Mouse (Mus musculus) myocyte (in vitro differentiated cells): ENCODE results near the gene Has1. TPM values are rescaled to one million over a fixed set of nuclear protein-coding genes. Genes with fewer than 3 reads are reported as not detected.
A peak's percentile ranks its signal among the peaks of the same experiment; 100 is the strongest.

ENCODE experiments used
- H3K27me3 ChIP-seq: one replicate; pipeline ENCODE4 v1.6.1; 2011; ENCODE audit not compliant: control insufficient read depth, insufficient read depth, insufficient read length
- H3K36me3 ChIP-seq: one replicate; pipeline ENCODE4 v1.6.1; 2011; ENCODE audit not compliant: control insufficient read depth, insufficient read depth
- H3K4me2 ChIP-seq: one replicate; pipeline ENCODE4 v1.6.1; 2011; ENCODE audit warnings: low read depth, control low read depth
- H3K4me3 ChIP-seq: one replicate; pipeline ENCODE4 v1.5.1; 2011; ENCODE audit warnings: mild to moderate bottlenecking, control low read depth, moderate library complexity
- H3K79me2 ChIP-seq: one replicate; pipeline ENCODE4 v1.6.1; 2011; ENCODE audit not compliant: control insufficient read depth, insufficient read depth
- H3ac ChIP-seq: one replicate; pipeline ENCODE4 v1.6.1; 2011; ENCODE audit not compliant: control insufficient read depth, insufficient read length
- CEBPB ChIP-seq: IDR thresholded peaks from 2 replicates; pipeline ENCODE4 v1.6.1; 2011; ENCODE audit warnings: mild to moderate bottlenecking, moderate library complexity; ENCODE audit not compliant: poor library complexity, insufficient read depth, severe bottlenecking
- E2F4 ChIP-seq: IDR thresholded peaks from one replicate; pipeline ENCODE4 v1.6.1; 2011; ENCODE audit warnings: mild to moderate bottlenecking, control low read depth, moderate library complexity; ENCODE audit not compliant: insufficient read depth
- MAX ChIP-seq: IDR thresholded peaks from one replicate; pipeline ENCODE4 v1.6.1; 2011; ENCODE audit warnings: low read depth, mild to moderate bottlenecking, control low read depth
- MYOD1 ChIP-seq, 3 experiments: IDR thresholded peaks; one replicate each; pipeline ENCODE4 v1.6.1; 2011; ENCODE audit warnings: control low read depth in 2 of 3, low read depth in 2 of 3, mild to moderate bottlenecking in 2 of 3, moderate library complexity in 1 of 3; ENCODE audit not compliant: insufficient read length in 2 of 3, control insufficient read depth in 1 of 3
- MYOG ChIP-seq, 3 experiments: IDR thresholded peaks; one replicate each; pipeline ENCODE4 v1.6.1; 2011; ENCODE audit warnings: control low read depth in 2 of 3, low read depth in 2 of 3, mild to moderate bottlenecking in 2 of 3; ENCODE audit not compliant: insufficient read length in 2 of 3, control insufficient read depth in 1 of 3, insufficient read depth in 1 of 3
- POLR2A ChIP-seq: IDR thresholded peaks from one replicate; pipeline ENCODE4 v1.6.1; 2011; ENCODE audit warnings: low read depth, mild to moderate bottlenecking, control low read depth, moderate library complexity; ENCODE audit not compliant: insufficient read length
- POLR2AphosphoS2 ChIP-seq: IDR thresholded peaks from one replicate; pipeline ENCODE4 v1.6.1; 2011; ENCODE audit warnings: low read depth, control low read depth; ENCODE audit not compliant: insufficient read length
- REST ChIP-seq: IDR thresholded peaks from one replicate; pipeline ENCODE4 v1.6.1; 2011; ENCODE audit warnings: mild to moderate bottlenecking, control low read depth, moderate library complexity; ENCODE audit not compliant: insufficient read depth, insufficient read length
- SRF ChIP-seq: IDR thresholded peaks from one replicate; pipeline ENCODE4 v1.6.1; 2011; ENCODE audit warnings: low read depth; ENCODE audit not compliant: control insufficient read depth, insufficient read length
- TCF12 ChIP-seq: IDR thresholded peaks from one replicate; pipeline ENCODE4 v1.6.1; 2011; ENCODE audit warnings: mild to moderate bottlenecking, control low read depth; ENCODE audit not compliant: poor library complexity, insufficient read depth, severe bottlenecking
- TCF3 ChIP-seq: IDR thresholded peaks from one replicate; pipeline ENCODE4 v1.6.1; 2011; ENCODE audit warnings: low read depth, control low read depth; ENCODE audit not compliant: insufficient read length
- USF1 ChIP-seq: IDR thresholded peaks from one replicate; pipeline ENCODE4 v1.6.1; 2011; ENCODE audit warnings: low read depth, mild to moderate bottlenecking, control low read depth, moderate library complexity
- polyA plus RNA-seq: library from polyadenylated mRNA; unstranded; fragments of >200 nt; fragmentation: generic; extraction: Trizol; gene quantifications from one replicate; pipeline ENCODE4 v1.2.1, GENCODE M21; 2012; ENCODE audit warnings: missing spikeins

Gene Has1
- polyA plus RNA-seq, 1 experiment: 4.0 TPM

- TF ChIP-seq CEBPB (no peak), TCF3 (no peak), REST (no peak), SRF (no peak), USF1 (no peak)
- Histone ChIP-seq H3K36me3 (peaks cover 35% of the 10 kb centered on the region), H3K4me2 (no peak overlapping the region)
Observed at GRCm38 (mm10) chr17:17834896-17835295, 20.1 kb downstream of the Has1 start.

DNA sequence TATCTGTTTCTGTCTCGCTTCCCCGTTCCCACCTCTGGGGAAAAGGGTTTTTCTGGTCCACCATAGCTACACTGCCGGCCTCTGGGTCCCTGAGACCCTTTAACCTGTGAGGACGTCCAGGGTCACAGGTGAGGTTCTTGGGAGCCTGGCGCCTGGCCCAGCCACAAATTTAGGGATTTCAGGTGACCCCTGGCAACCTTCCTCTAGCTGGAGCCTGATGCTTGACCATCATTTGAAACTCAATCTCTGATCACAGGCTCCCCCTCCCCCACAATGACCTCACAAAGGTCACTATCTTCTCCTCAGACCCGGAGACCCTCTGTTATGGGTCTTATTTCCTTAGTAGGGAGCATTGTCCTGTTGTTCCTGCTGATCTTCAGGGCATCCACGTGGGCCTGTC lies 24.3 kb downstream of the Has1 start:
- no peak overlapping the region for H3ac ChIP-seq
- peaks cover 29% of the 10 kb centered on the region for H3K36me3 ChIP-seq
- TF ChIP-seq POLR2A: no peak
- TF ChIP-seq TCF3: no peak
- no peak for TF ChIP-seq USF1
- no peak for TF ChIP-seq MYOD1 (IDR thresholded peaks at IDR 0.05; ENCODE audit: control insufficient read depth in 1 of 3, insufficient read length in 2 of 3, low read depth in 2 of 3)
- no peak for TF ChIP-seq MAX
- H3K4me2 ChIP-seq: peak overlapping the region; percentile 78
- H3K79me2 ChIP-seq: peaks cover 93% of the 10 kb centered on the region
- no peaks in the 10 kb centered on the region for H3K27me3 ChIP-seq
- no peak overlapping the region for H3K4me3 ChIP-seq

More at GRCm38 (mm10) chr17:17834896-17835295, 20.1 kb downstream of the Has1 start:
- peaks cover 71% of the 10 kb centered on the region for H3K79me2 ChIP-seq
- H3ac ChIP-seq: no peak overlapping the region
- no peak overlapping the region for H3K4me3 ChIP-seq
- H3K27me3 ChIP-seq: no peaks in the 10 kb centered on the region

- Histone ChIP-seq H3K79me2 (peaks cover 88% of the 10 kb centered on the region), H3K27me3 (no peaks in the 10 kb centered on the region), H3ac (no peak overlapping the region), H3K4me3 (peak overlapping the region; percentile 98), H3K36me3 (peaks cover 22% of the 10 kb centered on the region), H3K4me2 (peak overlapping the region; percentile 78)
- TF ChIP-seq MYOG (IDR thresholded peaks at IDR 0.05; ENCODE audit: control insufficient read depth in 1 of 3, insufficient read depth in 1 of 3, insufficient read length in 2 of 3, low read depth in 2 of 3) (no peak), TCF12 (no peak), POLR2AphosphoS2 (no peak), MAX (no peak), USF1 (no peak), MYOD1 (IDR thresholded peaks at IDR 0.05; ENCODE audit: control insufficient read depth in 1 of 3, insufficient read length in 2 of 3, low read depth in 2 of 3) (no peak), REST (no peak), TCF3 (no peak), E2F4 (no peak), SRF (no peak), POLR2A (no peak), CEBPB (no peak)
Observed at GRCm38 (mm10) chr17:17829816-17830535, 25.0 kb downstream of the Has1 start.

DNA sequence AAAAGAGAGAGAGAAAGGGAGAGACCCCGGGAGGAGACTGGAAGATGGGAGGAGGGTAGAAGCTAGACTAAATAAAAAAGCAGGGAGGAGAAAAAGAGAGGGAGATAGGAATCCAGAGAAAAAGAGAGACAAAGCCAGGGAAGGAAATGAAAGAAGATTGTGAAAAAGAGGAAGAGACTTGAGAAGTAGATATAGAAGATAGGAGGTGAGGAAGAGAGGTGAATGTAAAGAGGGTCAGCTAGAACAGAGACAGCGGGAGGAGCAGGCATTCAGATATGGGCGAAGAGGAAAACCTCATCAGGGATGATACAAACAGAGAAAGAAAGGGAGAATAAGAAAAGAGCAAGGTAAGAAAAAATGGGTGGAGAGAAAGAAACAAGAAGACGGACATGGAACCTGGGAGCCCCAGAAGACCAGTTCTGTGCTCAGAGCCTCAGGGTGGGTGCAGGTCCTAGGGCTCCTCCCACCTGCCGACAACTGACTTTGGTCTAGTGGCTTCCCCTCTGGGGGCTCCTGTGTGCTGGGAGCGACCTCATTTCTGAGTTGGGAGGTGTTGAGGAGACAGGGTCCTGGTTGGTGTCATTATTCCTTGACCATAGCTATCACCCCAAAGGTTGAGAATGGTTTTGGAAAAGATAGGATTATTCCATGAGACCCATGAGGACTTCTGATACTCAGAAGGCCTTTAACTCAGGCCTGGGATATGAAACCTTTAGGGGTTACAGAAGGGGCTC lies 25.8 kb downstream of the Has1 start:
- Histone ChIP-seq H3K27me3 (no peaks in the 10 kb centered on the region), H3K79me2 (peaks cover 81% of the 10 kb centered on the region), H3ac (peak overlapping the region; percentile 79), H3K4me3 (peak overlapping the region; percentile 98), H3K4me2 (peak overlapping the region; percentile 78), H3K36me3 (peaks cover 22% of the 10 kb centered on the region)
- no peak for TF ChIP-seq MYOD1 (IDR thresholded peaks at IDR 0.05; ENCODE audit: control insufficient read depth in 1 of 3, insufficient read length in 2 of 3, low read depth in 2 of 3)
- no peak for TF ChIP-seq REST
- no peak for TF ChIP-seq CEBPB
- no peak for TF ChIP-seq POLR2AphosphoS2
- TF ChIP-seq E2F4: no peak
- TF ChIP-seq MAX: no peak
- TF ChIP-seq TCF3: no peak
- no peak for TF ChIP-seq POLR2A
- TF ChIP-seq MYOG (IDR thresholded peaks at IDR 0.05; ENCODE audit: control insufficient read depth in 1 of 3, insufficient read depth in 1 of 3, insufficient read length in 2 of 3, low read depth in 2 of 3): no peak
- no peak for TF ChIP-seq TCF12
